Mouse (Mus musculus) brain, embryonic 14.5 days (tissue): ENCODE results near the gene Macrod2.

ENCODE experiments used
- CTCF ChIP-seq: fragments of 200-500 bp; IDR thresholded peaks from 2 replicates; pipeline ENCODE4 v1.5.1; 2012; ENCODE audit warnings: inconsistent platforms, mild to moderate bottlenecking, moderate library complexity, borderline replicate concordance; ENCODE audit not compliant: insufficient read depth, insufficient read length; ENCODE audit errors: extremely low read depth
- POLR2A ChIP-seq: fragments of 200-500 bp; IDR thresholded peaks from 2 replicates; pipeline ENCODE4 v1.6.1; 2012; ENCODE audit warnings: mild to moderate bottlenecking, inconsistent platforms, borderline replicate concordance; ENCODE audit not compliant: poor library complexity, insufficient read depth, insufficient read length, severe bottlenecking; ENCODE audit errors: extremely low read depth

- TF ChIP-seq POLR2A (no peak), CTCF (no peak)
Measured at GRCm38 (mm10) chr2:142335103-142335999, 1940.2 kb downstream of the Macrod2 start.
